Mouse (Mus musculus) G1E (cell line): ENCODE data around the gene Rab26.

Experiments
- CTCF ChIP-seq: IDR thresholded peaks from 2 replicates; pipeline ENCODE4 v1.5.1; 2012; ENCODE audit warnings: low read depth, low read length, inconsistent platforms, mixed read lengths
- POLR2AphosphoS5 ChIP-seq: IDR thresholded peaks from 2 replicates; pipeline ENCODE4 v1.6.1; 2012; ENCODE audit warnings: low read depth, low read length, inconsistent platforms; ENCODE audit not compliant: insufficient replicate concordance
- TAL1 ChIP-seq: conservative IDR thresholded peaks from 2 replicates; pipeline ENCODE4 v1.6.1; 2012; ENCODE audit warnings: low read depth, low read length, inconsistent platforms, mixed read lengths

DNA sequence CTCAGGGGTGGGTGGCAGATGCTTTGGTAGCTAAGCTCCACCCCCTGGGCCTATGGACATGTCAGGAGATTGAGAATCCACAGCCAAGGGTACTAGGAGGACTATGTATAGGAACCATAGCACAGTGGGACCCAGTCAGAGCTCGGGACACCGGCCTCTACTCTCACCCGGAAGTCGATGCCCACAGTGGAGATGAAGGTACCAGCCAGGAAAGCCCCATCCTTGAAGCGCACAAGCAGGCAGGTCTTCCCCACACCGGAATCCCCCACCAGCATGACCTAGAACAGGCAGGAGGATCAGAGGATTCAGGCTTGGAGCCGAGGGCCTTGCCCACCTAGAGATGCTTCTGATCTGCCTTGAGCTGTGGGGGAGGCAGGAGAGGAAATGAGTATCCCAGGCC lies 2.0 kb downstream of the Rab26 start:
- TF ChIP-seq TAL1 (no peak), POLR2AphosphoS5 (no peak), CTCF (no peak)
